Mouse (Mus musculus) limb, embryonic 12.5 days (tissue): ENCODE measurements around the gene Gm29289. TPM values are rescaled to one million over a fixed set of nuclear protein-coding genes. Genes with fewer than 3 reads are reported as not detected.
"Not testable (repeated sequence)": the region's sequence is repeated elsewhere in the genome, so short reads cannot be mapped to it uniquely, and the experiment has no call there.

Experiments used
- ATAC-seq: fragments of 200-750 bp; cut with Nextera tagmentation; 2 replicates; pipeline ENCODE4 v1.8.0; 2017; ENCODE audit warnings: low read depth, moderate TSS enrichment; ENCODE audit not compliant: insufficient number of reproducible peaks, insufficient read depth, low FRiP score, low TSS enrichment
- H3K27ac ChIP-seq: fragments of 300-500 bp; sonication (generic); 2 replicates; pipeline ENCODE4 v1.5.1; 2016; ENCODE audit warnings: mild to moderate bottlenecking, moderate library complexity
- H3K27me3 ChIP-seq: fragments of 300-500 bp; sonication (generic); 2 replicates; pipeline ENCODE4 v1.6.1; 2016; ENCODE audit warnings: mild to moderate bottlenecking, moderate library complexity
- H3K36me3 ChIP-seq: fragments of 300-500 bp; sonication (generic); 2 replicates; pipeline ENCODE4 v1.6.1; 2016; ENCODE audit warnings: mild to moderate bottlenecking, moderate library complexity
- H3K4me1 ChIP-seq: fragments of 300-500 bp; sonication (generic); replicated peaks from 2 replicates; pipeline ENCODE4 v1.6.1; 2016
- H3K4me2 ChIP-seq: fragments of 300-500 bp; sonication (generic); 2 replicates; pipeline ENCODE4 v1.6.1; 2016; ENCODE audit warnings: mild to moderate bottlenecking, moderate library complexity
- H3K4me3 ChIP-seq: fragments of 300-500 bp; sonication (generic); replicated peaks from 2 replicates; pipeline ENCODE4 v1.5.1; 2016; ENCODE audit warnings: mild to moderate bottlenecking
- H3K9ac ChIP-seq: fragments of 300-500 bp; sonication (generic); replicated peaks from 2 replicates; pipeline ENCODE4 v1.6.1; 2016; ENCODE audit warnings: mild to moderate bottlenecking, moderate library complexity
- H3K9me3 ChIP-seq: fragments of 300-500 bp; sonication (generic); 2 replicates; pipeline ENCODE4 v1.6.1; 2016; ENCODE audit warnings: mild to moderate bottlenecking, moderate library complexity
- WGBS: fragments of 180-500 bp; shearing (Covaris S2); methylation state at CpG from one replicate; pipeline ENCODE4 v1.1.7; 2016; 5-methylcytosine and 5-hydroxymethylcytosine counted together
- polyA plus RNA-seq: library from polyadenylated mRNA; unstranded; fragments of >200 nt; fragmentation: Nextera tagmentation; extraction: Ambion mirVana; gene quantifications from 2 replicates; pipeline ENCODE4 v1.2.1, GENCODE M21; 2016

Gene Gm29289
- not detected in 2 replicates for polyA plus RNA-seq

DNA sequence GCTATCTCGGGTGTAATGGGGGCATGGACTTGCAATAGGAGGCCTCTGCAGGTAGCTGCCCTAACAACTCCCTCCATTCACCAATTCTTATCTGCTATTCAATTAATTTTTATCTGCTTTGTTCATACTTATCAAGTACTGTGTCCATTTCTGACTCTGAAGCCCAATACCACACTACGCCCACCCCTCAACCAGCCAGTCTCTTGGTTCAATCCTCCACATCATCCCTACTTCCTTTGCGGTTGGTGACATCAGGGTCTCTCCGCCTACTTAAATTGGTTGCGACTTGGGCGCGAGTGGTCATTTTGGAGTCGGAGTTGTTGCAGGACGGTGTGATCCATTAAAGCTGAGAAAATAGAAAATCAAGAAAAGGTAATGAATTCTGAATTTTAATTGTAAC is at the start of gene Gm29289:
Gene Gm29289 (plus strand): TSS at position 301 of the 400 bp plus-strand sequence.
- not testable (repeated sequence) for H3K4me2 ChIP-seq, ATAC-seq, H3K27ac ChIP-seq, H3K4me1 ChIP-seq, H3K36me3 ChIP-seq, H3K27me3 ChIP-seq, H3K9me3 ChIP-seq, H3K9ac ChIP-seq, H3K4me3 ChIP-seq
- WGBS: no CpG with 5 or more reads among the region's 9 CpGs

DNA sequence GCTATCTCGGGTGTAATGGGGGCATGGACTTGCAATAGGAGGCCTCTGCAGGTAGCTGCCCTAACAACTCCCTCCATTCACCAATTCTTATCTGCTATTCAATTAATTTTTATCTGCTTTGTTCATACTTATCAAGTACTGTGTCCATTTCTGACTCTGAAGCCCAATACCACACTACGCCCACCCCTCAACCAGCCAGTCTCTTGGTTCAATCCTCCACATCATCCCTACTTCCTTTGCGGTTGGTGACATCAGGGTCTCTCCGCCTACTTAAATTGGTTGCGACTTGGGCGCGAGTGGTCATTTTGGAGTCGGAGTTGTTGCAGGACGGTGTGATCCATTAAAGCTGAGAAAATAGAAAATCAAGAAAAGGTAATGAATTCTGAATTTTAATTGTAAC is 31.7 kb upstream of the Gm29289 start, which contains the start of gene Gm10352:
Gene Gm10352 (plus strand): TSS at position 301 of the 400 bp plus-strand sequence.
- not testable (repeated sequence) for H3K27ac ChIP-seq, H3K4me2 ChIP-seq, H3K4me3 ChIP-seq, H3K9me3 ChIP-seq, H3K4me1 ChIP-seq, H3K27me3 ChIP-seq, H3K9ac ChIP-seq, ATAC-seq, H3K36me3 ChIP-seq
- no CpG with 5 or more reads among the region's 9 CpGs for WGBS

Other genes with a start within 250 kb of the Gm29289 start
- gene H2al2b, start 211.9 kb upstream of the Gm29289 start, polyA plus RNA-seq: not detected in 2 replicates
- gene Gm4064, start 136.4 kb upstream of the Gm29289 start, polyA plus RNA-seq: not detected in 2 replicates
- gene Rbmy, start 101.9 kb upstream of the Gm29289 start, polyA plus RNA-seq: not detected in 2 replicates
- gene Gm10256, start 101.9 kb upstream of the Gm29289 start, polyA plus RNA-seq: not detected in 2 replicates
- not detected in 2 replicates for gene Gm10352, start 31.6 kb upstream of the Gm29289 start, polyA plus RNA-seq